Mouse (Mus musculus) C2C12 (cell line): ENCODE results near the gene Fsip2.

Source experiments
- CEBPB ChIP-seq: IDR thresholded peaks from one replicate; pipeline ENCODE4 v1.6.1; 2011; ENCODE audit warnings: low read depth, mild to moderate bottlenecking, control low read depth, moderate library complexity
- CTCF ChIP-seq: IDR thresholded peaks from one replicate; pipeline ENCODE4 v1.5.1; 2011; ENCODE audit not compliant: control insufficient read depth, insufficient read depth, insufficient read length
- MYOD1 ChIP-seq: IDR thresholded peaks from one replicate; pipeline ENCODE4 v1.6.1; 2011; ENCODE audit warnings: low read depth; ENCODE audit not compliant: control insufficient read depth, insufficient read length
- USF1 ChIP-seq: IDR thresholded peaks from one replicate; pipeline ENCODE4 v1.6.1; 2011; ENCODE audit warnings: low read depth, mild to moderate bottlenecking, control low read depth, moderate library complexity

GRCm38 (mm10) chr2:83025853-83026252, 82.4 kb downstream of the Fsip2 start:
- TF ChIP-seq CTCF (no peak), MYOD1 (no peak), USF1 (no peak), CEBPB (no peak)
